Mouse (Mus musculus): ENCODE measurements around the gene E2f2. TPM values are rescaled to one million over a fixed set of nuclear protein-coding genes. Genes with fewer than 3 reads are reported as not detected.

Gene E2f2
- polyA plus RNA-seq, 1 experiment from 2014 or later, result 5.7 TPM

Other genes starting within 250 kb of the E2f2 start
- 81.1 and 81.3 TPM in 2 replicates for gene Hmgcl, start 225.9 kb upstream of the E2f2 start, polyA plus RNA-seq (2014; fragmentation: Nextera tagmentation; extraction: Ambion mirVana)
- 29.0 and 31.3 TPM in 2 replicates for gene Gale, start 208.7 kb upstream of the E2f2 start, polyA plus RNA-seq (2014; fragmentation: Nextera tagmentation; extraction: Ambion mirVana)
- gene Lypla2, start 199.8 kb upstream of the E2f2 start, polyA plus RNA-seq (2014; fragmentation: Nextera tagmentation; extraction: Ambion mirVana), result 133 and 140 TPM in 2 replicates
- gene Pithd1, start 185.1 kb upstream of the E2f2 start, polyA plus RNA-seq (2014; fragmentation: Nextera tagmentation; extraction: Ambion mirVana), result 49.0 and 62.1 TPM in 2 replicates
- 31.5 and 43.7 TPM in 2 replicates for gene Eloa, start 150.6 kb upstream of the E2f2 start, polyA plus RNA-seq (2014; fragmentation: Nextera tagmentation; extraction: Ambion mirVana)
- gene Rpl11, start 119.0 kb upstream of the E2f2 start, polyA plus RNA-seq (2014; fragmentation: Nextera tagmentation; extraction: Ambion mirVana), result 527 and 692 TPM in 2 replicates
- 848 and 979 TPM in 2 replicates for gene Id3, start 28.9 kb upstream of the E2f2 start, polyA plus RNA-seq (2014; fragmentation: Nextera tagmentation; extraction: Ambion mirVana)
- 2.0 and 3.0 TPM in 2 replicates for gene Asap3, start 34.0 kb downstream of the E2f2 start, polyA plus RNA-seq (2014; fragmentation: Nextera tagmentation; extraction: Ambion mirVana)
- gene Tcea3, start 75.3 kb downstream of the E2f2 start, polyA plus RNA-seq (2014; fragmentation: Nextera tagmentation; extraction: Ambion mirVana), result 5.4 and 6.3 TPM in 2 replicates
- gene Zfp46, start 112.3 kb downstream of the E2f2 start, polyA plus RNA-seq (2014; fragmentation: Nextera tagmentation; extraction: Ambion mirVana), result 12.2 and 22.0 TPM in 2 replicates
- gene Hnrnpr, start 138.5 kb downstream of the E2f2 start, polyA plus RNA-seq (2014; fragmentation: Nextera tagmentation; extraction: Ambion mirVana), result 115 and 180 TPM in 2 replicates

All from kidney, embryonic 14.5 days (tissue).